Mouse (Mus musculus): ENCODE results near the gene Tmsb15b2. TPM values are rescaled to one million over a fixed set of nuclear protein-coding genes. Genes with fewer than 3 reads are reported as not detected.
A peak's percentile ranks its signal among the peaks of the same experiment; 100 is the strongest.
"Not testable (repeated sequence)": the region's sequence is repeated elsewhere in the genome, so short reads cannot be mapped to it uniquely, and the experiment has no call there.

Gene Tmsb15b2
- total RNA-seq (2021), result 1 to 10 TPM; 5.3 to 9.7 TPM

- not testable (repeated sequence) for DNase-seq
Measured at GRCm38 (mm10) chrX:136975397-136975796, at the start of gene Tmsb15b2. Gene Tmsb15b2, minus strand, starts transcription at chrX:136975497.

DNA sequence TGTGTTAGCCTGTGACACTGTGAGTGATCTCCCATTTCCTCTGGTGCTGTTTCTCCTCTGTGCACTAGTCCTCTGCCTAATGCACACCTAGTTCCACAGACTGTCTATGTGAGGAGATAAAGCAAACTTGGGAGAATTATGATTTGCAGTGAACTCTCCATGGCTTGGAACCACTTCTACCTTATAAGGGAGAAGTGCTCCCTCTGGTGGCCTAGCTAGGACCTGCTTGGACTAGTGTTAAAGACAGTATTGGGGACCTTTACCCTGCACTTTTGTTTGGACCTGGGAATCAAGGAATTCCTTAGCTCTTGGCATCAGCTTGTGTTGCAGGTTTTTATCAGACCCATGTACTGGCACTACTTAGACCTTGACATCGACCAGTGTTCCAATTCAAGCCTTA lies 44.0 kb upstream of the Tmsb15b2 start:
- peak; percentile 67 for DNase-seq

- DNase-seq, result no peak
Measured at GRCm38 (mm10) chrX:137017668-137018067, 42.4 kb upstream of the Tmsb15b2 start.

- peak; percentile 46 for DNase-seq
Measured at GRCm38 (mm10) chrX:137015099-137015709, 39.9 kb upstream of the Tmsb15b2 start.

DNA sequence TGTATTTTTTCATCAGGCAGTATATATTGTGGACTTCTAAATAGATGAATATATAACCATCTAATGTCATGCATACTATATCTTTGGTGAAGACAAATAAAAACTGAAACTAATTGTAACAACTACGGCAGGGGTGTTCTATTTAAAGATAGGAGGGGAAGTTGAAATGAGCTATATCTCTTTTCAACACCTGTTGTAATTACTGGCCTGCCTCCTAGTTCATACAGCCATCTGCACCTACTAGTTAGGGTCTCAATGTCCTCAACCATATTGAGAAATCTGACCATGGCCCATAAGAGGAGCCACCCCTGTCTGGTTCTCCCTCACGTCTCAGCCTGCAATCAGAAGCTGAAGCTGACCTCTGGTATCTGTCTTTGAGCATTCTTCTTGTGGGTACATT lies 21.0 kb upstream of the Tmsb15b2 start:
- DNase-seq, result no peak

GRCm38 (mm10) chrX:136993641-136994040 lies 18.3 kb upstream of the Tmsb15b2 start:
- DNase-seq, result no peak

GRCm38 (mm10) chrX:136992978-136993547 lies 17.8 kb upstream of the Tmsb15b2 start, which contains the start of gene Zcchc18:
Gene Zcchc18, plus strand, starts transcription at chrX:136993155.
- DNase-seq, result peak; percentile 45

- no peak for DNase-seq
Measured at GRCm38 (mm10) chrX:136992191-136992965, 17.1 kb upstream of the Tmsb15b2 start.

DNA sequence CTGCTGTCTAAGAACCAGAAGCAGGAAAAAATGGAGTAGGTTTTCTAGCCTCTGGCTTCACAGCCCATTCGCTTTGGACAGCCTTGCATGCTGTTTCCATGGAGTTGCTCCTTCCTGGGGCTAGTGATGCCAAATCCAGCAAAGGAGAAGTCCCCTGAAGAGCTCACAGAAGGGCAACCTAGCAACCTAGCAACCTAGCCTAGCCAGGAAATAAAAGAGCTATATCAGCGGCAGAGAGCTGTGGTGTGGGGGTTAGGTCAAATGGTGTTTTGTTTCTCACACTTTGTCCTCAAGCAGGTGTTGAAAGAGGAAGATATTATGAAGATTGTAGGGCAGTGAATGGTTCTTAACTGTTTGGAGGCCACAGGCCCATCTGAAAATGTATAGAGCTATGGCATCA lies 16.0 kb upstream of the Tmsb15b2 start:
- no peak for DNase-seq

GRCm38 (mm10) chrX:136986039-136986438 lies 10.7 kb upstream of the Tmsb15b2 start:
- no peak for DNase-seq

DNA sequence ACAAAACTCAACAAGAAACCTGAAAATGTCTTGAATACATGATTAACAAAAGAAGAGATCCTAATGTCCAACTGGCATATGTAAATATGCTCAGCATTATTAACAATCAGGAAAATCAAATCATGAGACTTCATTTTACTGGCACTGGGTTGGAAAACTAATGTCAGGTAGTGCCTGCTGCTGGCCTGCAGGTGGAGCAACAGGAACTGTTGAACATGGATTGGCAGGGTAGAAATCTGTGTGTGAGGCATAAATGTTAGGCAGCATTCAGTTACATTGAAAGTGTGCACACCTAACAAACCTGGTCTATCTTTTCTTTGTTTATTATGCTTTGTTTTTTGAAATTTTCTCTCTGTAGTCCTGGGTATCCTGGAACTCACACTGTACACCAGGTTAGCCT lies 3.3 kb upstream of the Tmsb15b2 start:
- no peak for DNase-seq

DNA sequence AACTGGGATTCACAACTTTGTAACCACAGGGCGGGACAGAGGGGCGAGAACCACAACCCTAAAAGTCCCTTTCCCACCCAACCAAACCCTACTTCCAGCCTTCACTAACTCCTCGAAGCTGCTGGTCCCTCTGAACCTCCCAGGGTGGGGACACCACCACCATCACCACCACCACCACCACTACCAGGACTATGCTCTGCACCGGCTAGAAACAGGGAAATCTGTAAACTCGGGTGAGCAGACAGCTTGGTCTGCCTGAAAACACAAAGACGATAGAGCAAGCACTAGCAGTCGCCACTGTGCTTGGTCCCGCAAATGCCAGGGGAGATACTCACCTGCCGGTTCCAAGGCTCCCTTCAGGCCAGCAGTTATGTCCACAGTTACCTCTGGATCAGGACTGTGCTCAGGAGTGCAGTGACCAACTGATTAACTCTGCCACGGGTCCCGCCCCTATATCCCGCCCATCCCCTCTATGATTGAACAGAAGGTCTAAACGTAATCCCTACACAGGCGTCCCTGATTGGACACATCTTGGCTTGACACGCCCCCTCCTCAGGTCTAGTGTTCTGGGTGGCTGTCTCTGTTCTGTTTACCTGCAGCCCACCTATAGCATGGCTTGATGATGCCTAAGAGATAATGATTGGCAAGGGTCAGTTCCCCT lies 1.3 kb upstream of the Tmsb15b2 start, which contains the start of the genes Tmsb15l and Tmsb15b1:
TSS of gene Tmsb15l (minus strand) at position 446 of the 661 bp plus-strand sequence.
TSS of gene Tmsb15b1 (minus strand) at position 451 of the 661 bp plus-strand sequence.
- DNase-seq, result no peak

DNA sequence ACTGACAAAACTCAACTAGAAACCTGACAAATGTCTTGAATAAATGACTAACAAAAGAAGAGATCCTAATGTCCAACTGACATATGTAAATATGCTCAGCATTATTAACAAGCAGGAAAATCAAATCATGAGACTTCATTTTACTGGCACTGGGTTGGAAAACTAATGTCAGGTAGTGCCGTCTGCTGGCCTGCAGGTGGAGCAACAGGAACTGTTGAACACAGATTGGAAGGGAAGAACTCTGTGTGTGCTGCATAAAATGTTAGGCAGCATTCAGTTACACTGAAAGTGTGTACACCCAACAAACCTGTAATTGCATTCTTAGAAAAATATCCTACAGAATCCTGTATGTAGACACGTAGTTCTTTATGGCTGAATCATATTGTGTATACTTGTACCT lies 15.6 kb downstream of the Tmsb15b2 start:
- peak; percentile 25 for DNase-seq

DNA sequence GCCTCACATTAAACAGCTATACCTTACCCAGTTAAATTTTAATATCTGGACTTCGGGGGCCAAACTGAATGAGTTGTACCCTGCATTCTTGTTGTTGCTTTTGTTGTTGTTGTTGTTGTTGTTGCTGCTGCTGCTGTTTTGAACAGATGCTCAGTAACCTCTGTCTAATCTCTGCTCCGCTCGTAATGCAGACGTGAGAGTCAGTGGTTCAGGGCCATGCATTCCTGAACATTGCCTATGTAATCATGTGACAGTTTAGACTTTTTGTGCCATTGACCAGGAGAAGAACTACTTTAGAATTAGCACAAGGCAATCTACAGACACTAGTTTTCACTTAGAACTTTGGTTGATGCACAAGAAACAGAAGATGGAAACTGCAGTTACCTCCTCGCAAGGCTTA lies 17.0 kb downstream of the Tmsb15b2 start:
- DNase-seq, result not testable (repeated sequence)

GRCm38 (mm10) chrX:136957583-136958279 lies 17.6 kb downstream of the Tmsb15b2 start:
- peak; percentile 53 for DNase-seq

- no peak for DNase-seq
Measured at GRCm38 (mm10) chrX:136937985-136938384, 37.3 kb downstream of the Tmsb15b2 start.

DNA sequence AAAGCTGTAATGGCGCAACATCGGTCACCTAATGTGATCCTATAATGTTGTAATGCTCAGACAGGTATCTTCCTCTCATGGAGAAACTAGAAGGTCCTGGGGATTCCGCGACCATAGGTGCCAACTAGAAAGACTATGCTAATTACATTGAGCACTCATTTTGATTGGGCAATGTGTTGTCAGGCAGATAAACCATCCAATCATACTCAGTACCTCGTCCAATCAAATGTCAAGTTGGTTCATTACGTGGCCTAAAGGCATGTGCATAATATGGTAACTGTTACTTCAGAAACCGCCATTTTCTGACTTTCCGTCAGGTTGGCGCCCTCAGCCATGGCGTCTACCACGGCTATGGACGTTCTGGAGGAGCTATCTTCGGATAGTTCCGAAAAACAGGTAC lies 48.3 kb downstream of the Tmsb15b2 start, which contains the start of gene H2bfm:
TSS of gene H2bfm (plus strand) at position 295 of the 400 bp plus-strand sequence.
- DNase-seq, result no peak

GRCm38 (mm10) chrX:136925863-136926262 lies 49.4 kb downstream of the Tmsb15b2 start:
- DNase-seq, result no peak
